ENCODE assay signal across 14 mouse cellular contexts in genomic region chr5:107021291-107022063, GRCm38 (mm10). TPM values are rescaled to one million over a fixed set of nuclear protein-coding genes. Genes with fewer than 3 reads are reported as not detected.
DNase-seq lines count a peak whose midpoint lies in the region; ATAC-seq and TF ChIP-seq lines count a peak whose summit lies in the region.
"Had no signal": no experiment of that assay in that cellular context is flagged by ENCODE, and none has a peak within 500 bp of the region (broad histone marks: within the 10 kb centered on the region; RNA-seq: fewer than 3 reads in every experiment).

No protein-coding gene starts in this region.

- no peaks in the 10 kb centered on the region for H3K36me3 ChIP-seq in heart, embryonic 15.5 days
- no peaks in the 10 kb centered on the region for H3K36me3 ChIP-seq in stomach, postnatal 0 days (ENCODE audit: control insufficient read depth, insufficient read depth, low read length)
- H3K36me3 ChIP-seq in neural tube, embryonic 15.5 days: no peaks in the 10 kb centered on the region
- H3K36me3 ChIP-seq: forebrain, embryonic 15.5 days; midbrain, embryonic 12.5 days had no signal

- H3K4me3 ChIP-seq in heart, embryonic 15.5 days: no peak overlapping the region
- no peak overlapping the region for H3K4me3 ChIP-seq in stomach, postnatal 0 days (ENCODE audit: low read depth, low read length)
- H3K4me3 ChIP-seq in neural tube, embryonic 15.5 days (replicated peaks): no peak overlapping the region
- H3K4me3 ChIP-seq: forebrain, embryonic 15.5 days; midbrain, embryonic 12.5 days had no signal

- no peak overlapping the region for H3K9ac ChIP-seq in heart, embryonic 15.5 days
- no peak overlapping the region for H3K9ac ChIP-seq in stomach, postnatal 0 days (ENCODE audit: low read length)
- no peak overlapping the region for H3K9ac ChIP-seq in neural tube, embryonic 15.5 days (replicated peaks)
- H3K9ac ChIP-seq: forebrain, embryonic 15.5 days; midbrain, embryonic 12.5 days had no signal

- no peak for TF ChIP-seq CTCF in stomach, postnatal 0 days (IDR thresholded peaks at IDR 0.05; ENCODE audit: low read depth)

- H3K4me1 ChIP-seq in heart, embryonic 15.5 days (replicated peaks): peaks cover 41% of the 10 kb centered on the region
- peaks cover 14% of the 10 kb centered on the region for H3K4me1 ChIP-seq in stomach, postnatal 0 days (replicated peaks; ENCODE audit: control insufficient read depth, insufficient read depth)
- peaks cover 15% of the 10 kb centered on the region; the same call in 1 of the 2 replicates for H3K4me1 ChIP-seq in neural tube, embryonic 15.5 days
- H3K4me1 ChIP-seq: midbrain, embryonic 12.5 days had no signal

- no peaks in the 10 kb centered on the region for H3K27me3 ChIP-seq in heart, embryonic 15.5 days
- H3K27me3 ChIP-seq in stomach, postnatal 0 days (ENCODE audit: control insufficient read depth, insufficient read depth, low read length): no peaks in the 10 kb centered on the region
- H3K27me3 ChIP-seq in neural tube, embryonic 15.5 days (replicated peaks): no peaks in the 10 kb centered on the region
- H3K27me3 ChIP-seq: forebrain, embryonic 15.5 days; midbrain, embryonic 12.5 days had no signal

- peak overlapping the region; percentile 60; the same call in 1 of the 2 replicates for H3K27ac ChIP-seq in heart, embryonic 15.5 days
- H3K27ac ChIP-seq in stomach, postnatal 0 days (replicated peaks): no peak overlapping the region
- H3K27ac ChIP-seq in neural tube, embryonic 15.5 days (replicated peaks): no peak overlapping the region
- H3K27ac ChIP-seq: forebrain, embryonic 15.5 days; macrophage; midbrain, embryonic 12.5 days had no signal

- no peak overlapping the region for H3K4me2 ChIP-seq in heart, embryonic 15.5 days
- H3K4me2 ChIP-seq in stomach, postnatal 0 days (replicated peaks; ENCODE audit: low read depth): no peak overlapping the region
- H3K4me2 ChIP-seq in neural tube, embryonic 15.5 days: no peak overlapping the region
- H3K4me2 ChIP-seq: forebrain, embryonic 15.5 days; midbrain, embryonic 12.5 days had no signal

- no peaks in the 10 kb centered on the region for H3K9me3 ChIP-seq in heart, embryonic 15.5 days (replicated peaks)
- H3K9me3 ChIP-seq in stomach, postnatal 0 days (ENCODE audit: control insufficient read depth, low read length): no peaks in the 10 kb centered on the region
- no peaks in the 10 kb centered on the region for H3K9me3 ChIP-seq in neural tube, embryonic 15.5 days (replicated peaks)
- H3K9me3 ChIP-seq: forebrain, embryonic 15.5 days; midbrain, embryonic 12.5 days had no signal

- intact Hi-C loops in heart, postnatal 14 days (cut with DNase I): no loop called here

- WGBS in heart, embryonic 15.5 days: 86% methylated on average over 14 of the region's 14 CpGs
- 64% methylated on average over 14 of the region's 14 CpGs for WGBS in stomach, postnatal 0 days
- 92% methylated on average over 14 of the region's 14 CpGs for WGBS in neural tube, embryonic 15.5 days

- TF ChIP-seq EP300 in stomach, postnatal 0 days (optimal IDR thresholded peaks at IDR 0.05): no peak

- ATAC-seq in heart, embryonic 15.5 days (replicated peaks; ENCODE audit: insufficient number of reproducible peaks, insufficient read depth, low FRiP score, low read depth): no peak; the same call in 1 of the 2 replicates
- ATAC-seq in stomach, postnatal 0 days (ENCODE audit: low FRiP score, low TSS enrichment): peak; percentile 89
- no peak for ATAC-seq in neural tube, embryonic 15.5 days (ENCODE audit: low FRiP score)
- ATAC-seq: forebrain, embryonic 15.5 days had no signal

- DNase-seq in heart, postnatal 14 days: no peak
- DNase-seq in ZHBTc4 (ENCODE audit: low read depth, low spot score): peak; percentile 35
- DNase-seq in liver: peak; percentile 20
- DNase-seq in stomach, postnatal 0 days (ENCODE audit: low spot score): peak; percentile 87
- DNase-seq in frontal cortex, postnatal 36 days (ENCODE audit: low spot score in 2 of 2): no peak
- DNase-seq in thymus, adult 18-20 months: no peak
- DNase-seq: cerebellum, postnatal 36 days; kidney, postnatal 10 days; spleen, adult 18-20 months had no signal

RNA-seq across cellular contexts. Expression of gene Cdc7, which starts 57.4 kb away (rescaled TPM):
- polyA plus RNA-seq in heart, embryonic 15.5 days (2015; fragmentation: Nextera tagmentation; extraction: Ambion mirVana): 20.3 and 25.2 TPM in 2 replicates
- total RNA-seq in heart, postnatal 14 days (2021): 1 to 10 TPM; 1.6 to 2.0 TPM
- 7.4 and 8.0 TPM in 2 replicates for polyA plus RNA-seq in stomach, postnatal 0 days (2015; fragmentation: Nextera tagmentation; extraction: Ambion mirVana)
- polyA plus RNA-seq in neural tube, embryonic 15.5 days (2015; fragmentation: Nextera tagmentation; extraction: Ambion mirVana): 47.4 and 47.5 TPM in 2 replicates

Comparison
In these comparisons a context has a peak if more than half of its experiments do, and no peak if none do; other contexts are left out.
1. DNase-seq: peak in ZHBTc4 (single experiment), liver (single experiment) and stomach, postnatal 0 days (single experiment); none in heart, postnatal 14 days (0 of 2), frontal cortex, postnatal 36 days (0 of 2) and thymus, adult 18-20 months (0 of 2).